Mouse (Mus musculus) adrenal gland, adult (tissue): Measurements from ENCODE around the gene Lrrc74b.

Experiments used
- DNase-seq, 2 experiments: peaks; one replicate each; pipeline ENCODE4 v3.0.0; 2022 to 2023; ENCODE audit warnings: low spot score in 1 of 2; ENCODE audit not compliant: inconsistent age in 2 of 2

Lrrc74b gene

DNA sequence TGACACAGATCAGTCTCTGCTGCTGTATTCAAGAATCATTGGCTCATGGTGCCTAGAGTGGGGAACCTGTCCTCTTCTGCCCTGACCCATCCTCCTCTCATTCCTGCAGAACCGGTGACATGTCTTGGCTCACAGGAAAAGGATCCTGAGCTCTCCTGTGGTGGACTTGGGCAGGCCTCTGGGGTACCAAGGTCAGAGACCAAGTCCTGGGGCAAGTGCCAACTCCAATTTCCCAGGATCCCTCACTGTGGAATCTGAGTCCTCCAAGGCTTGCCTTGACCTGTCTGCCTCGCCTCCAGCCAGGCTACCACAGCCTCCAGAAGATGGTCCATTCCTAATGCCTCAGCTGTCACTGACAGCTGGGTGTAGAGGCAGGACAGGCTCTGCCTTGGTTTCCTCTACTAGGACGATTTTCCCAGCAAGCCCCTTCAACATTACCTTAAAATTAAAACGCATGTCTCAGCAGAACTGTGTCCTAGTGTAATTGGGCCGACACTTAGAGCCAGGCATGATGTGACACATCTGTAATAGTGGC lies 54.0 kb downstream of the Lrrc74b start:
- DNase-seq: no peak

DNA sequence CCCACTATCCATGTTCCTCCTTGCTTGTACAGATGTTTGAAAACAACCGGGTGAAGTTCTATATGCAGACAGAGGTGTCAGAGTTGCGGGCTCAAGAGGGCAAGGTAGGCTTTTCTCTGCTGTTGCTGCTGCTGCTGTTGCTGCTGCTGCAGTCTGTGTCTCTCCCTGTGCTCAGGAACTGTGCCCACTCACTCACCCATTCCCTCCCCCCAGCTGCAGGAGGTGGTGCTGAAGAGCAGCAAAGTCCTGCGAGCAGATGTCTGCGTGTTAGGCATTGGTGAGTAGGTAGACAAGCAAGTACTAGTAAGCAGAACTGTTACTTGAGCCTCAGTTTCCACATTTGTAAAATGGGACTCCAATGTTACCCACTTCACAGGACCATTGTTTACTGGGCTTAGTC lies 58.4 kb downstream of the Lrrc74b start:
- no peak for DNase-seq

DNA sequence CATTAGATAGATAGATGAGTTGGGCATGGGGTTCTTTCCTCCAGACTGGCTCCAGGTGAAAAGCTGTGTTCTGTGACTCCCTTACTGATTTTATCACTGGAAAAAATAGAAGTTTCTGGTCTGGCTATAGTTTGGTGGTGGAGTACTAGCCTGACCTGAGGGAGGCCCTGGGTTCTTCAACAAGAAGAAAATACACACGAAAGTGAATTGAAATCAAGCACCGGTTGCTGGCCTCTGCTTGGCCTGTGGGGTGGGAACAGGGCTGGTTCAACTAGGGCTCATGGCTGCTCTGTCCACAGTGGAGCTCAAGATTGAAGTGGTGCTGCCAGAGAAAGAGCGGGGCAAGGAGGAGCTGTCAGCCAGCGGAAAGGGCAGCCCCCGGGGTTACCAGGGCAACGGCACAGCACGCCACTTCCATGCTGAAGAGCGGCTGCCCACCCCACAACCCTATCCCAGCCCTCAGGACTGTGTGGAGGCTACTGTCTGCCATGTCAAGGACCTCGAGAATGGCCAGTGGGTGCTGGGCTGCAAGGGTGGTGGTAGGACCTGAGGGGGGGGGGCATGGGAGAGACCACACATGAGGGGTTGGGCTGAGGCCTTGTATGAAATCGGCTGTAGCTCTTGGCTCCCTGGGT lies 61.7 kb downstream of the Lrrc74b start:
- no peak for DNase-seq

- DNase-seq: peak; percentile 55 to 65
These were observed 64.3 kb downstream of the Lrrc74b start for GRCm38 (mm10) chr16:17496499-17497305.
